Mouse (Mus musculus) forebrain, embryonic 16.5 days (tissue): ENCODE data around the gene Gna12. TPM values are rescaled to one million over a fixed set of nuclear protein-coding genes. Genes with fewer than 3 reads are reported as not detected.

Source experiments
- ATAC-seq: fragments of 200-750 bp; cut with Nextera tagmentation; 2 replicates; pipeline ENCODE4 v1.8.0; 2017; ENCODE audit warnings: mild to moderate bottlenecking, moderate library complexity
- H3K27ac ChIP-seq: fragments of 300-500 bp; sonication (generic); 2 replicates; pipeline ENCODE4 v1.5.1; 2014; ENCODE audit warnings: low read length, control low read depth
- H3K27me3 ChIP-seq: fragments of 300-500 bp; sonication (generic); replicated peaks from 2 replicates; pipeline ENCODE4 v1.6.1; 2014; ENCODE audit warnings: low read length; ENCODE audit not compliant: control insufficient read depth, insufficient read depth
- H3K36me3 ChIP-seq: fragments of 300-500 bp; sonication (generic); 2 replicates; pipeline ENCODE4 v1.6.1; 2014; ENCODE audit not compliant: control insufficient read depth, insufficient read depth
- H3K4me1 ChIP-seq: fragments of 300-500 bp; sonication (generic); replicated peaks from 2 replicates; pipeline ENCODE4 v1.6.1; 2014; ENCODE audit warnings: low read length; ENCODE audit not compliant: control insufficient read depth, insufficient read depth
- H3K4me2 ChIP-seq: fragments of 300-500 bp; sonication (generic); 2 replicates; pipeline ENCODE4 v1.6.1; 2014; ENCODE audit warnings: mild to moderate bottlenecking, low read length, control low read depth
- H3K4me3 ChIP-seq: fragments of 300-500 bp; sonication (generic); replicated peaks from 2 replicates; pipeline ENCODE4 v1.5.1; 2014; ENCODE audit warnings: mild to moderate bottlenecking, low read length, control low read depth
- H3K9ac ChIP-seq: fragments of 300-500 bp; sonication (generic); replicated peaks from 2 replicates; pipeline ENCODE4 v1.6.1; 2014; ENCODE audit warnings: low read depth, low read length, control low read depth
- H3K9me3 ChIP-seq: fragments of 300-500 bp; sonication (generic); 2 replicates; pipeline ENCODE4 v1.6.1; 2016; ENCODE audit warnings: low read length; ENCODE audit not compliant: control insufficient read depth
- WGBS: fragments of 180-500 bp; shearing (Covaris S2); extraction: QIAGEN DNeasy Blood & Tissue Kit; methylation state at CpG from one replicate; pipeline ENCODE4 v1.1.7; 2014; 5-methylcytosine and 5-hydroxymethylcytosine counted together
- polyA plus RNA-seq: library from polyadenylated mRNA; unstranded; fragments of >200 nt; fragmentation: Nextera tagmentation; extraction: Ambion mirVana; gene quantifications from 2 replicates; pipeline ENCODE4 v1.2.1, GENCODE M21; 2015

Gene Gna12
- polyA plus RNA-seq, 1 experiment from 2014 or later: 13.5 TPM

GRCm38 (mm10) chr5:140857432-140858154 is 27.4 kb upstream of the Gna12 start:
- H3K4me3 ChIP-seq: no peak overlapping the region
- H3K36me3 ChIP-seq: no peaks in the 10 kb centered on the region
- H3K27me3 ChIP-seq: no peaks in the 10 kb centered on the region
- H3K4me2 ChIP-seq: no peak overlapping the region
- no peak for ATAC-seq
- H3K27ac ChIP-seq: no peak overlapping the region
- no peaks in the 10 kb centered on the region for H3K9me3 ChIP-seq
- WGBS: 58% methylated on average over 8 of the region's 8 CpGs
- no peaks in the 10 kb centered on the region for H3K4me1 ChIP-seq
- H3K9ac ChIP-seq: no peak overlapping the region

- Histone ChIP-seq H3K9me3 (peaks cover under 1% of the 10 kb centered on the region; the same call in 1 of the 2 replicates), H3K4me3 (no peak overlapping the region), H3K27me3 (no peaks in the 10 kb centered on the region), H3K4me1 (no peaks in the 10 kb centered on the region), H3K4me2 (no peak overlapping the region), H3K27ac (no peak overlapping the region), H3K9ac (no peak overlapping the region), H3K36me3 (no peaks in the 10 kb centered on the region)
- WGBS: 34% methylated on average over 11 of the region's 11 CpGs
- ATAC-seq: no peak
Measured at GRCm38 (mm10) chr5:140855909-140856530, 25.8 kb upstream of the Gna12 start.

- Histone ChIP-seq H3K9ac (no peak overlapping the region), H3K9me3 (peaks cover 2% of the 10 kb centered on the region; the same call in 1 of the 2 replicates), H3K27me3 (no peaks in the 10 kb centered on the region), H3K4me1 (no peaks in the 10 kb centered on the region), H3K4me3 (no peak overlapping the region), H3K27ac (no peak overlapping the region), H3K36me3 (no peaks in the 10 kb centered on the region), H3K4me2 (no peak overlapping the region)
- WGBS: 71% methylated on average over 4 of the region's 4 CpGs
- ATAC-seq: no peak
Measured at GRCm38 (mm10) chr5:140854700-140855099, 24.5 kb upstream of the Gna12 start.

GRCm38 (mm10) chr5:140853723-140854122 is 23.5 kb upstream of the Gna12 start:
- H3K4me2 ChIP-seq: no peak overlapping the region
- no peak overlapping the region for H3K4me3 ChIP-seq
- WGBS: 81% methylated on average over 5 of the region's 5 CpGs
- no peak overlapping the region for H3K9ac ChIP-seq
- H3K27ac ChIP-seq: no peak overlapping the region
- no peaks in the 10 kb centered on the region for H3K27me3 ChIP-seq
- no peaks in the 10 kb centered on the region for H3K36me3 ChIP-seq
- H3K9me3 ChIP-seq: peaks cover 2% of the 10 kb centered on the region; the same call in 1 of the 2 replicates
- no peaks in the 10 kb centered on the region for H3K4me1 ChIP-seq
- ATAC-seq: no peak

GRCm38 (mm10) chr5:140852435-140852996 is 22.3 kb upstream of the Gna12 start:
- 73% methylated on average over 12 of the region's 12 CpGs for WGBS
- H3K9ac ChIP-seq: no peak overlapping the region
- H3K27ac ChIP-seq: no peak overlapping the region
- H3K4me2 ChIP-seq: no peak overlapping the region
- H3K4me3 ChIP-seq: no peak overlapping the region
- H3K27me3 ChIP-seq: no peaks in the 10 kb centered on the region
- H3K9me3 ChIP-seq: peaks cover 2% of the 10 kb centered on the region; the same call in 1 of the 2 replicates
- ATAC-seq: no peak
- H3K4me1 ChIP-seq: no peaks in the 10 kb centered on the region
- no peaks in the 10 kb centered on the region for H3K36me3 ChIP-seq

- H3K9me3 ChIP-seq: peaks cover 2% of the 10 kb centered on the region; the same call in 1 of the 2 replicates
- no peak overlapping the region for H3K4me2 ChIP-seq
- WGBS: 11% methylated on average over 5 of the region's 5 CpGs
- H3K36me3 ChIP-seq: no peaks in the 10 kb centered on the region
- no peaks in the 10 kb centered on the region for H3K27me3 ChIP-seq
- H3K9ac ChIP-seq: no peak overlapping the region
- no peak overlapping the region for H3K4me3 ChIP-seq
- H3K4me1 ChIP-seq: no peaks in the 10 kb centered on the region
- no peak overlapping the region for H3K27ac ChIP-seq
- peak; percentile 52 for ATAC-seq
Measured at GRCm38 (mm10) chr5:140847300-140847729, 17.1 kb upstream of the Gna12 start.

GRCm38 (mm10) chr5:140841942-140842341 is 11.7 kb upstream of the Gna12 start:
- Histone ChIP-seq H3K9ac (no peak overlapping the region), H3K36me3 (no peaks in the 10 kb centered on the region), H3K4me2 (no peak overlapping the region), H3K27me3 (no peaks in the 10 kb centered on the region), H3K27ac (no peak overlapping the region), H3K4me3 (no peak overlapping the region), H3K9me3 (no peaks in the 10 kb centered on the region), H3K4me1 (no peaks in the 10 kb centered on the region)
- no peak for ATAC-seq
- 85% methylated on average over 4 of the region's 4 CpGs for WGBS

- no peak for ATAC-seq
- WGBS: 78% methylated on average over 8 of the region's 8 CpGs
- H3K9ac ChIP-seq: no peak overlapping the region
- no peaks in the 10 kb centered on the region for H3K9me3 ChIP-seq
- peak overlapping the region; percentile 56 for H3K4me2 ChIP-seq
- H3K27me3 ChIP-seq: no peaks in the 10 kb centered on the region
- no peaks in the 10 kb centered on the region for H3K36me3 ChIP-seq
- no peak overlapping the region for H3K4me3 ChIP-seq
- peaks cover 32% of the 10 kb centered on the region for H3K4me1 ChIP-seq
- H3K27ac ChIP-seq: no peak overlapping the region; the same call in 1 of the 2 replicates
Measured at GRCm38 (mm10) chr5:140831064-140831431, 817 bp upstream of the Gna12 start.

- Histone ChIP-seq H3K4me1 (peaks cover 33% of the 10 kb centered on the region), H3K9ac (peak overlapping the region; percentile 69), H3K9me3 (no peaks in the 10 kb centered on the region), H3K27me3 (no peaks in the 10 kb centered on the region), H3K27ac (peak overlapping the region; percentile 62), H3K4me2 (peak overlapping the region; percentile 73), H3K4me3 (peak overlapping the region; percentile 70), H3K36me3 (no peaks in the 10 kb centered on the region)
- under 1% methylated on average over 58 of the region's 58 CpGs for WGBS
- no peak; the same call in 1 of the 2 replicates for ATAC-seq
Measured at GRCm38 (mm10) chr5:140829911-140830294, 328 bp downstream of the Gna12 start.
